Mouse (Mus musculus) hindbrain, postnatal 0 days (tissue): ENCODE results near the gene Tbc1d22a. TPM values are rescaled to one million over a fixed set of nuclear protein-coding genes. Genes with fewer than 3 reads are reported as not detected.

Experiments
- ATAC-seq: fragments of 200-750 bp; cut with Nextera tagmentation; 2 replicates; pipeline ENCODE4 v1.8.0; 2017; ENCODE audit warnings: mild to moderate bottlenecking, moderate TSS enrichment, moderate library complexity
- DNase-seq: peaks from one replicate; pipeline ENCODE4 v3.0.0-alpha.2; 2015; ENCODE audit warnings: low spot score
- H3K27ac ChIP-seq: fragments of 300-500 bp; sonication (generic); 2 replicates; pipeline ENCODE4 v1.5.1; 2014; ENCODE audit warnings: mild to moderate bottlenecking
- H3K27me3 ChIP-seq: fragments of 300-500 bp; sonication (generic); 2 replicates; pipeline ENCODE4 v1.6.1; 2014; ENCODE audit warnings: low read length, mixed read lengths; ENCODE audit not compliant: insufficient read depth
- H3K36me3 ChIP-seq: fragments of 300-500 bp; sonication (generic); 2 replicates; pipeline ENCODE4 v1.6.1; 2014; ENCODE audit warnings: low read length, mixed read lengths; ENCODE audit not compliant: insufficient read depth
- H3K4me1 ChIP-seq: fragments of 300-500 bp; sonication (generic); 2 replicates; pipeline ENCODE4 v1.6.1; 2014; ENCODE audit warnings: antibody characterized with exemption, low read length, mixed read lengths; ENCODE audit not compliant: insufficient read depth
- H3K4me2 ChIP-seq: fragments of 300-500 bp; sonication (generic); 2 replicates; pipeline ENCODE4 v1.6.1; 2014; ENCODE audit warnings: low read depth, mild to moderate bottlenecking, low read length, moderate library complexity, mixed read lengths
- H3K4me3 ChIP-seq: fragments of 300-500 bp; sonication (generic); 2 replicates; pipeline ENCODE4 v1.5.1; 2014; ENCODE audit warnings: low read length
- H3K9ac ChIP-seq: fragments of 300-500 bp; sonication (generic); replicated peaks from 2 replicates; pipeline ENCODE4 v1.6.1; 2014; ENCODE audit warnings: mild to moderate bottlenecking, low read length, moderate library complexity, mixed read lengths
- H3K9me3 ChIP-seq: fragments of 300-500 bp; sonication (generic); 2 replicates; pipeline ENCODE4 v1.6.1; 2016; ENCODE audit warnings: low read length, mixed read lengths
- CTCF ChIP-seq: IDR thresholded peaks from 2 replicates; pipeline ENCODE4 v1.5.1; 2016; ENCODE audit warnings: antibody characterized with exemption, control low read depth, low read depth
- WGBS: fragments of 180-500 bp; shearing (Covaris S2); extraction: QIAGEN DNeasy Blood & Tissue Kit; methylation state at CpG from one replicate; pipeline ENCODE4 v1.1.7; 2014; 5-methylcytosine and 5-hydroxymethylcytosine counted together
- polyA plus RNA-seq: library from polyadenylated mRNA; unstranded; fragments of >200 nt; fragmentation: Nextera tagmentation; extraction: Ambion mirVana; gene quantifications from 2 replicates; pipeline ENCODE4 v1.2.1, GENCODE M21; 2015
- total RNA-seq: library from RNA; depleted of rRNA; stranded (reverse); fragments of >200 nt; gene quantifications from 2 replicates; pipeline ENCODE4 v1.2.3, GENCODE M21; 2014

Tbc1d22a gene
- total and polyA plus RNA-seq, 2 experiments from 2014 or later = 13.6 to 26.2 TPM

GRCm38 (mm10) chr15:86168505-86168867, 45.8 kb upstream of the Tbc1d22a start:
- Histone ChIP-seq H3K4me2 (no peak overlapping the region), H3K4me3 (no peak overlapping the region), H3K9me3 (no peaks in the 10 kb centered on the region), H3K27ac (peak overlapping the region; percentile 26; the same call in 1 of the 2 replicates), H3K27me3 (no peaks in the 10 kb centered on the region), H3K36me3 (peaks cover 5% of the 10 kb centered on the region; the same call in 1 of the 2 replicates), H3K4me1 (peaks cover 19% of the 10 kb centered on the region), H3K9ac (no peak overlapping the region)
- TF ChIP-seq CTCF = no peak
- WGBS = 13% methylated on average over 7 of the region's 7 CpGs
- ATAC-seq (peak; percentile 66), DNase-seq (peak; percentile 24)

GRCm38 (mm10) chr15:86168941-86169816, 45.1 kb upstream of the Tbc1d22a start:
- Histone ChIP-seq H3K9ac (no peak overlapping the region), H3K4me2 (no peak overlapping the region), H3K27ac (peak overlapping the region; percentile 3; the same call in 1 of the 2 replicates), H3K27me3 (no peaks in the 10 kb centered on the region), H3K4me3 (no peak overlapping the region), H3K36me3 (peaks cover 5% of the 10 kb centered on the region; the same call in 1 of the 2 replicates), H3K4me1 (peaks cover 23% of the 10 kb centered on the region), H3K9me3 (no peaks in the 10 kb centered on the region)
- ATAC-seq = peak; percentile 34; the same call in 1 of the 2 replicates
- TF ChIP-seq CTCF = no peak
- WGBS = 69% methylated on average over 12 of the region's 12 CpGs
- no peak for DNase-seq

- Histone ChIP-seq H3K36me3 (peaks cover 1% of the 10 kb centered on the region; the same call in 1 of the 2 replicates), H3K27ac (no peak overlapping the region), H3K4me3 (no peak overlapping the region), H3K4me1 (peaks cover 23% of the 10 kb centered on the region), H3K27me3 (no peaks in the 10 kb centered on the region), H3K4me2 (no peak overlapping the region), H3K9ac (no peak overlapping the region), H3K9me3 (no peaks in the 10 kb centered on the region)
- no peak for DNase-seq
- no peak for ATAC-seq
- TF ChIP-seq CTCF = no peak
- WGBS = 68% methylated on average over 4 of the region's 4 CpGs
These were observed 44.5 kb upstream of the Tbc1d22a start for GRCm38 (mm10) chr15:86169817-86170110.

- no peaks in the 10 kb centered on the region for H3K9me3 ChIP-seq
- ATAC-seq (no peak), DNase-seq (no peak)
- no peak for TF ChIP-seq CTCF
- no peaks in the 10 kb centered on the region for H3K27me3 ChIP-seq
- H3K4me3 ChIP-seq = no peak overlapping the region
- peaks cover 23% of the 10 kb centered on the region for H3K4me1 ChIP-seq
- H3K27ac ChIP-seq = no peak overlapping the region
- H3K36me3 ChIP-seq = no peaks in the 10 kb centered on the region
- H3K9ac ChIP-seq = no peak overlapping the region
- no peak overlapping the region for H3K4me2 ChIP-seq
- WGBS = 89% methylated on average over 12 of the region's 12 CpGs
These were observed 42.9 kb upstream of the Tbc1d22a start for GRCm38 (mm10) chr15:86171316-86171715.

- no peak for TF ChIP-seq CTCF
These were observed 42.1 kb upstream of the Tbc1d22a start for GRCm38 (mm10) chr15:86172124-86172523.

GRCm38 (mm10) chr15:86172526-86172925, 41.7 kb upstream of the Tbc1d22a start:
- no peaks in the 10 kb centered on the region for H3K9me3 ChIP-seq
- H3K4me3 ChIP-seq = no peak overlapping the region
- ATAC-seq (no peak), DNase-seq (no peak)
- H3K27me3 ChIP-seq = no peaks in the 10 kb centered on the region
- 78% methylated on average over 6 of the region's 6 CpGs for WGBS
- no peak overlapping the region for H3K9ac ChIP-seq
- no peak overlapping the region for H3K27ac ChIP-seq
- no peaks in the 10 kb centered on the region for H3K36me3 ChIP-seq
- no peak overlapping the region for H3K4me2 ChIP-seq
- peaks cover 27% of the 10 kb centered on the region for H3K4me1 ChIP-seq
- TF ChIP-seq CTCF = no peak

More at GRCm38 (mm10) chr15:86172124-86172523, 42.1 kb upstream of the Tbc1d22a start:
- Histone ChIP-seq H3K36me3 (no peaks in the 10 kb centered on the region), H3K9ac (no peak overlapping the region), H3K9me3 (no peaks in the 10 kb centered on the region), H3K4me1 (peaks cover 27% of the 10 kb centered on the region), H3K27ac (no peak overlapping the region), H3K27me3 (no peaks in the 10 kb centered on the region), H3K4me2 (no peak overlapping the region), H3K4me3 (no peak overlapping the region)
- ATAC-seq = no peak
- DNase-seq = no peak
- 50% methylated on average over 3 of the region's 3 CpGs for WGBS
